Mouse (Mus musculus) limb, embryonic 12.5 days (tissue): ENCODE measurements at regions not wholly inside any gene's neighbourhood (a gene's known extent, or its start where the extent isn't known, plus 50 kb on each side); places are given as distances from the start of the nearest gene placed in this dataset.

Source experiments
- ATAC-seq: fragments of 200-750 bp; cut with Nextera tagmentation; 2 replicates; pipeline ENCODE4 v1.8.0; 2017; ENCODE audit warnings: low read depth, moderate TSS enrichment; ENCODE audit not compliant: insufficient number of reproducible peaks, insufficient read depth, low FRiP score, low TSS enrichment
- H3K27ac ChIP-seq: fragments of 300-500 bp; sonication (generic); 2 replicates; pipeline ENCODE4 v1.5.1; 2016; ENCODE audit warnings: mild to moderate bottlenecking, moderate library complexity
- H3K27me3 ChIP-seq: fragments of 300-500 bp; sonication (generic); 2 replicates; pipeline ENCODE4 v1.6.1; 2016; ENCODE audit warnings: mild to moderate bottlenecking, moderate library complexity
- H3K36me3 ChIP-seq: fragments of 300-500 bp; sonication (generic); 2 replicates; pipeline ENCODE4 v1.6.1; 2016; ENCODE audit warnings: mild to moderate bottlenecking, moderate library complexity
- H3K4me1 ChIP-seq: fragments of 300-500 bp; sonication (generic); replicated peaks from 2 replicates; pipeline ENCODE4 v1.6.1; 2016
- H3K4me2 ChIP-seq: fragments of 300-500 bp; sonication (generic); 2 replicates; pipeline ENCODE4 v1.6.1; 2016; ENCODE audit warnings: mild to moderate bottlenecking, moderate library complexity
- H3K4me3 ChIP-seq: fragments of 300-500 bp; sonication (generic); replicated peaks from 2 replicates; pipeline ENCODE4 v1.5.1; 2016; ENCODE audit warnings: mild to moderate bottlenecking
- H3K9ac ChIP-seq: fragments of 300-500 bp; sonication (generic); replicated peaks from 2 replicates; pipeline ENCODE4 v1.6.1; 2016; ENCODE audit warnings: mild to moderate bottlenecking, moderate library complexity
- H3K9me3 ChIP-seq: fragments of 300-500 bp; sonication (generic); 2 replicates; pipeline ENCODE4 v1.6.1; 2016; ENCODE audit warnings: mild to moderate bottlenecking, moderate library complexity
- WGBS: fragments of 180-500 bp; shearing (Covaris S2); methylation state at CpG from one replicate; pipeline ENCODE4 v1.1.7; 2016; 5-methylcytosine and 5-hydroxymethylcytosine counted together

GRCm38 (mm10) chr17:48592457-48592856, 137.8 kb downstream of the Unc5cl start:
- Histone ChIP-seq H3K4me1 (no peaks in the 10 kb centered on the region), H3K27me3 (no peaks in the 10 kb centered on the region), H3K27ac (no peak overlapping the region), H3K4me3 (no peak overlapping the region), H3K36me3 (no peaks in the 10 kb centered on the region), H3K9ac (no peak overlapping the region), H3K9me3 (peaks cover 2% of the 10 kb centered on the region; the same call in 1 of the 2 replicates), H3K4me2 (no peak overlapping the region)
- 79% methylated on average over 1 of the region's 1 CpGs for WGBS
- ATAC-seq = no peak

- ATAC-seq = no peak
- Histone ChIP-seq H3K27me3 (no peaks in the 10 kb centered on the region), H3K36me3 (no peaks in the 10 kb centered on the region), H3K9me3 (peaks cover 3% of the 10 kb centered on the region; the same call in 1 of the 2 replicates), H3K4me1 (no peaks in the 10 kb centered on the region), H3K4me3 (no peak overlapping the region), H3K27ac (no peak overlapping the region), H3K4me2 (no peak overlapping the region), H3K9ac (no peak overlapping the region)
- WGBS = 73% methylated on average over 10 of the region's 10 CpGs
Measured at GRCm38 (mm10) chr17:48595418-48595963, 140.8 kb downstream of the Unc5cl start.

GRCm38 (mm10) chr17:48596406-48596805, 141.7 kb downstream of the Unc5cl start:
- ATAC-seq = no peak
- Histone ChIP-seq H3K4me2 (no peak overlapping the region), H3K9me3 (peaks cover 3% of the 10 kb centered on the region; the same call in 1 of the 2 replicates), H3K27me3 (no peaks in the 10 kb centered on the region), H3K27ac (no peak overlapping the region), H3K36me3 (no peaks in the 10 kb centered on the region), H3K4me1 (no peaks in the 10 kb centered on the region), H3K9ac (no peak overlapping the region), H3K4me3 (no peak overlapping the region)
- 86% methylated on average over 3 of the region's 3 CpGs for WGBS

GRCm38 (mm10) chr17:48597301-48597700, 142.6 kb downstream of the Unc5cl start:
- H3K36me3 ChIP-seq = no peaks in the 10 kb centered on the region
- H3K9me3 ChIP-seq = peaks cover 3% of the 10 kb centered on the region; the same call in 1 of the 2 replicates
- H3K4me2 ChIP-seq = no peak overlapping the region
- no peaks in the 10 kb centered on the region for H3K27me3 ChIP-seq
- H3K27ac ChIP-seq = no peak overlapping the region
- H3K9ac ChIP-seq = no peak overlapping the region
- WGBS = 91% methylated on average over 1 of the region's 1 CpGs
- no peaks in the 10 kb centered on the region for H3K4me1 ChIP-seq
- no peak for ATAC-seq
- H3K4me3 ChIP-seq = no peak overlapping the region

- Histone ChIP-seq H3K4me2 (no peak overlapping the region), H3K27ac (no peak overlapping the region), H3K9me3 (peaks cover 3% of the 10 kb centered on the region; the same call in 1 of the 2 replicates), H3K4me3 (no peak overlapping the region), H3K36me3 (no peaks in the 10 kb centered on the region), H3K9ac (no peak overlapping the region), H3K4me1 (no peaks in the 10 kb centered on the region; the same call in 1 of the 2 replicates), H3K27me3 (no peaks in the 10 kb centered on the region)
- WGBS = 73% methylated on average over 16 of the region's 16 CpGs
- ATAC-seq = no peak
Measured at GRCm38 (mm10) chr17:48598471-48599141, 143.9 kb downstream of the Unc5cl start.

GRCm38 (mm10) chr17:48600176-48600575, 145.5 kb downstream of the Unc5cl start:
- Histone ChIP-seq H3K36me3 (no peaks in the 10 kb centered on the region), H3K4me1 (no peaks in the 10 kb centered on the region; the same call in 1 of the 2 replicates), H3K9me3 (peaks cover 3% of the 10 kb centered on the region; the same call in 1 of the 2 replicates), H3K27ac (no peak overlapping the region), H3K9ac (no peak overlapping the region), H3K4me3 (no peak overlapping the region), H3K4me2 (no peak overlapping the region), H3K27me3 (no peaks in the 10 kb centered on the region)
- 75% methylated on average over 6 of the region's 6 CpGs for WGBS
- ATAC-seq = no peak

GRCm38 (mm10) chr17:48602554-48602953, 147.9 kb downstream of the Unc5cl start:
- no peaks in the 10 kb centered on the region for H3K9me3 ChIP-seq
- WGBS = 8% methylated on average over 6 of the region's 6 CpGs
- no peak overlapping the region for H3K4me2 ChIP-seq
- no peak overlapping the region for H3K27ac ChIP-seq
- ATAC-seq = no peak
- H3K27me3 ChIP-seq = no peaks in the 10 kb centered on the region
- H3K4me3 ChIP-seq = no peak overlapping the region
- H3K9ac ChIP-seq = no peak overlapping the region
- no peaks in the 10 kb centered on the region for H3K36me3 ChIP-seq
- H3K4me1 ChIP-seq = no peaks in the 10 kb centered on the region; the same call in 1 of the 2 replicates

- H3K27ac ChIP-seq = no peak overlapping the region
- H3K9ac ChIP-seq = no peak overlapping the region
- no peak for ATAC-seq
- no peak overlapping the region for H3K4me3 ChIP-seq
- H3K9me3 ChIP-seq = no peaks in the 10 kb centered on the region
- no peaks in the 10 kb centered on the region for H3K27me3 ChIP-seq
- no peak overlapping the region for H3K4me2 ChIP-seq
- no peaks in the 10 kb centered on the region for H3K36me3 ChIP-seq
- H3K4me1 ChIP-seq = no peaks in the 10 kb centered on the region; the same call in 1 of the 2 replicates
- WGBS = 91% methylated on average over 4 of the region's 4 CpGs
Measured at GRCm38 (mm10) chr17:48606767-48607166, 152.1 kb downstream of the Unc5cl start.

- H3K9ac ChIP-seq = no peak overlapping the region
- no peaks in the 10 kb centered on the region for H3K9me3 ChIP-seq
- no peak overlapping the region for H3K4me2 ChIP-seq
- H3K4me1 ChIP-seq = no peaks in the 10 kb centered on the region; the same call in 1 of the 2 replicates
- no peak for ATAC-seq
- H3K27me3 ChIP-seq = no peaks in the 10 kb centered on the region
- no peak overlapping the region for H3K27ac ChIP-seq
- WGBS = 83% methylated on average over 3 of the region's 3 CpGs
- H3K4me3 ChIP-seq = no peak overlapping the region
- no peaks in the 10 kb centered on the region for H3K36me3 ChIP-seq
Measured at GRCm38 (mm10) chr17:48608315-48608714, 153.6 kb downstream of the Unc5cl start.

- H3K9me3 ChIP-seq = peaks cover 7% of the 10 kb centered on the region; the same call in 1 of the 2 replicates
- H3K4me2 ChIP-seq = no peak overlapping the region
- no peaks in the 10 kb centered on the region for H3K27me3 ChIP-seq
- H3K36me3 ChIP-seq = no peaks in the 10 kb centered on the region
- H3K9ac ChIP-seq = no peak overlapping the region
- no peak overlapping the region for H3K4me3 ChIP-seq
- ATAC-seq = no peak
- 77% methylated on average over 10 of the region's 10 CpGs for WGBS
- H3K27ac ChIP-seq = no peak overlapping the region
- no peaks in the 10 kb centered on the region; the same call in 1 of the 2 replicates for H3K4me1 ChIP-seq
Measured at GRCm38 (mm10) chr17:48610107-48610506, 155.4 kb downstream of the Unc5cl start.

- no peaks in the 10 kb centered on the region for H3K27me3 ChIP-seq
- WGBS = 82% methylated on average over 8 of the region's 8 CpGs
- H3K4me2 ChIP-seq = no peak overlapping the region
- ATAC-seq = no peak
- H3K27ac ChIP-seq = no peak overlapping the region
- no peak overlapping the region for H3K4me3 ChIP-seq
- H3K36me3 ChIP-seq = no peaks in the 10 kb centered on the region
- no peak overlapping the region for H3K9ac ChIP-seq
- H3K4me1 ChIP-seq = no peaks in the 10 kb centered on the region; the same call in 1 of the 2 replicates
- peaks cover 7% of the 10 kb centered on the region; the same call in 1 of the 2 replicates for H3K9me3 ChIP-seq
Measured at GRCm38 (mm10) chr17:48610806-48611205, 156.1 kb downstream of the Unc5cl start.
